Mouse (Mus musculus): ENCODE measurements around the gene D730048I06Rik.

GRCm38 (mm10) chr9:35790001-35790400 lies at the start of gene D730048I06Rik, which contains the start of gene Gm27235:
- TF ChIP-seq EP300 (IDR thresholded peaks at IDR 0.05; ENCODE audit: low read depth) (no peak), CTCF (IDR thresholded peaks at IDR 0.05; ENCODE audit: low read depth) (no peak)
